Mouse (Mus musculus) heart, postnatal 4 days (tissue): ENCODE data around the gene Sh2b1. TPM values are rescaled to one million over a fixed set of nuclear protein-coding genes. Genes with fewer than 3 reads are reported as not detected.

Source experiments
- DNase-seq: peaks from one replicate; pipeline ENCODE4 v3.0.0; 2021
- total RNA-seq, 2 experiments: library from RNA; stranded (reverse); gene quantifications; 2 replicates each; pipeline ENCODE4 v1.2.3; 2021

Sh2b1 gene
- total RNA-seq, 2 experiments from 2014 or later: 47.1 to 51.4 TPM

- no peak for DNase-seq
Observed at GRCm38 (mm10) chr7:126473470-126474086, 1.6 kb downstream of the Sh2b1 start.

- no peak for DNase-seq
Observed at GRCm38 (mm10) chr7:126472713-126473112, 2.5 kb downstream of the Sh2b1 start.

GRCm38 (mm10) chr7:126472306-126472705 is 2.9 kb downstream of the Sh2b1 start:
- no peak for DNase-seq

GRCm38 (mm10) chr7:126471853-126472252 is 3.4 kb downstream of the Sh2b1 start:
- DNase-seq: no peak

- DNase-seq: no peak
Observed at GRCm38 (mm10) chr7:126471361-126471760, 3.9 kb downstream of the Sh2b1 start.

- DNase-seq: no peak
Observed at GRCm38 (mm10) chr7:126470077-126470476, 5.1 kb downstream of the Sh2b1 start.

- DNase-seq: no peak
Observed at GRCm38 (mm10) chr7:126467834-126468627, 7.2 kb downstream of the Sh2b1 start.

- peak; percentile 71 for DNase-seq
Observed at GRCm38 (mm10) chr7:126467271-126467670, 8.0 kb downstream of the Sh2b1 start.

- no peak for DNase-seq
Observed at GRCm38 (mm10) chr7:126466707-126467106, 8.5 kb downstream of the Sh2b1 start.

GRCm38 (mm10) chr7:126466116-126466515 is 9.1 kb downstream of the Sh2b1 start:
- no peak for DNase-seq

GRCm38 (mm10) chr7:126465246-126466030 is 9.8 kb downstream of the Sh2b1 start:
- DNase-seq: peak; percentile 53

- peak; percentile 63 for DNase-seq
Observed at GRCm38 (mm10) chr7:126464836-126465235, 10.4 kb downstream of the Sh2b1 start.

- DNase-seq: no peak
Observed at GRCm38 (mm10) chr7:126464121-126464520, 11.1 kb downstream of the Sh2b1 start.

GRCm38 (mm10) chr7:126463547-126463946 is 11.7 kb downstream of the Sh2b1 start:
- DNase-seq: no peak

- DNase-seq: no peak
Observed at GRCm38 (mm10) chr7:126463004-126463403, 12.2 kb downstream of the Sh2b1 start, which contains the start of gene Atp2a1. TSS of gene Atp2a1 (minus strand) at chr7:126463108.

- no peak for DNase-seq
Observed at GRCm38 (mm10) chr7:126461626-126462025, 13.6 kb downstream of the Sh2b1 start.

- no peak for DNase-seq
Observed at GRCm38 (mm10) chr7:126460623-126461399, 14.4 kb downstream of the Sh2b1 start.

- no peak for DNase-seq
Observed at GRCm38 (mm10) chr7:126458844-126459618, 16.2 kb downstream of the Sh2b1 start.

GRCm38 (mm10) chr7:126458225-126458624 is 17.0 kb downstream of the Sh2b1 start:
- DNase-seq: no peak

GRCm38 (mm10) chr7:126456382-126457266 is 18.6 kb downstream of the Sh2b1 start:
- DNase-seq: no peak
